Mouse (Mus musculus) regulatory T cell (primary cell): ENCODE measurements around the gene Zbp1.

Source experiments
- in situ Hi-C: fragments of 300-600 bp; cut with MboI, MseI; formaldehyde crosslinking; loops from one replicate; pipeline ENCODE4 v1.15.1; 2025; ENCODE audit warnings: high pct_unique_total_duplicates

The Zbp1 gene

GRCm38 (mm10) chr2:173218416-173219141, at the start of gene Zbp1:
TSS of gene Zbp1 (minus strand) at chr2:173218923.
- in situ Hi-C loops: loop anchor here (5.0 to 25.0 kb wide), 2 partner anchors 239 to 1394 kb away; no protein-coding TSS in a partner anchor

GRCm38 (mm10) chr2:173267562-173267961, 48.8 kb upstream of the Zbp1 start:
- in situ Hi-C loops: loop anchor here (5.0 kb wide), 1 partner anchor 35 kb away; no protein-coding TSS in a partner anchor

GRCm38 (mm10) chr2:173266349-173267112, 47.8 kb upstream of the Zbp1 start:
- in situ Hi-C loops: loop anchor here (5.0 kb wide), 1 partner anchor 34 kb away; no protein-coding TSS in a partner anchor

GRCm38 (mm10) chr2:173265468-173266265, 46.9 kb upstream of the Zbp1 start:
- in situ Hi-C loops: loop anchor here (5.0 kb wide), 1 partner anchor 33 kb away; no protein-coding TSS in a partner anchor

- in situ Hi-C loops: loop anchor here (5.0 kb wide), 1 partner anchor 32 kb away; no protein-coding TSS in a partner anchor
These were observed 45.9 kb upstream of the Zbp1 start for GRCm38 (mm10) chr2:173264467-173265128.

GRCm38 (mm10) chr2:173263636-173264330, 45.1 kb upstream of the Zbp1 start:
- in situ Hi-C loops: no loop called here

- in situ Hi-C loops: no loop called here
These were observed 42.8 kb upstream of the Zbp1 start for GRCm38 (mm10) chr2:173261497-173261896.

GRCm38 (mm10) chr2:173258459-173259091, 39.9 kb upstream of the Zbp1 start:
- in situ Hi-C loops: no loop called here

- in situ Hi-C loops: no loop called here
These were observed 38.9 kb upstream of the Zbp1 start for GRCm38 (mm10) chr2:173257610-173258009.

- in situ Hi-C loops: no loop called here
These were observed 37.8 kb upstream of the Zbp1 start for GRCm38 (mm10) chr2:173256552-173256949.

GRCm38 (mm10) chr2:173255810-173256551, 37.3 kb upstream of the Zbp1 start:
- in situ Hi-C loops: no loop called here

- in situ Hi-C loops: no loop called here
These were observed 35.3 kb upstream of the Zbp1 start for GRCm38 (mm10) chr2:173253761-173254662.

- in situ Hi-C loops: no loop called here
These were observed 33.0 kb upstream of the Zbp1 start for GRCm38 (mm10) chr2:173251675-173252074.

GRCm38 (mm10) chr2:173251133-173251532, 32.4 kb upstream of the Zbp1 start:
- in situ Hi-C loops: no loop called here

- in situ Hi-C loops: no loop called here
These were observed 31.7 kb upstream of the Zbp1 start for GRCm38 (mm10) chr2:173250411-173250810.

- in situ Hi-C loops: no loop called here
These were observed 31.2 kb upstream of the Zbp1 start for GRCm38 (mm10) chr2:173249965-173250364.

GRCm38 (mm10) chr2:173249386-173249785, 30.7 kb upstream of the Zbp1 start:
- in situ Hi-C loops: no loop called here

GRCm38 (mm10) chr2:173248822-173249221, 30.1 kb upstream of the Zbp1 start:
- in situ Hi-C loops: no loop called here
